12 mouse cellular contexts compared by ENCODE assay signal in the genomic region with DNA sequence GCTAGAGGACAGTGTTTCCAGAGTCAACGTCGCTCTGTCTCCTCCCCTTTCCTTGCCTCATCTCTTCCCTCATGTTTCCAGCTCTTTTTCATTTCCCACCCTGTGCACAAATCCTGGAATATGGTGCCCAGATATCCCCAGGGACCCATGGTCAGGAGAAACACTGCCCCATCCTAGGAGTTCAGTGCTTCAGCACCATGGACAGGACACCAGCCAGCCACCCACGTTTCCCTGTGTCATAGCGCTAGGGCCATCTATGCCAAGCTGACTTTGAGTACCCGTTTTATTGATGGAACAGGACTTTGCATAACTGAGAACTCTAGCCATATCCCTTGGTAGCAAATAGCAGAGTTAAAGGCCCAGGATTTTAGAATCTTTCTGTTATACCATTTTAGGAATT. TPM values are rescaled to one million over a fixed set of nuclear protein-coding genes. Genes with fewer than 3 reads are reported as not detected.
DNase-seq lines count a peak whose midpoint lies in the region; ATAC-seq and TF ChIP-seq lines count a peak whose summit lies in the region.
"Had no signal": no experiment of that assay in that cellular context is flagged by ENCODE, and none has a peak within 500 bp of the region (broad histone marks: within the 10 kb centered on the region; RNA-seq: fewer than 3 reads in every experiment).

No protein-coding gene starts in this region.

- intact Hi-C loops in left cerebral cortex, postnatal 4 days (cut with DNase I) = no loop called here

- no peaks in the 10 kb centered on the region for H3K4me1 ChIP-seq in kidney, adult 2 months (ENCODE audit: control insufficient read depth, insufficient read depth, low read length)
- H3K4me1 ChIP-seq: embryonic facial prominence, embryonic 15.5 days had no signal

- H3K36me3 ChIP-seq in kidney, adult 2 months (ENCODE audit: control insufficient read depth, insufficient read depth, low read length) = no peaks in the 10 kb centered on the region
- H3K36me3 ChIP-seq: embryonic facial prominence, embryonic 15.5 days had no signal

- WGBS in kidney, adult 2 months = 28% methylated on average over 5 of the region's 5 CpGs

- H3K4me3 ChIP-seq in kidney, adult 2 months (ENCODE audit: insufficient read depth, low read depth, low read length) = no peak overlapping the region
- H3K4me3 ChIP-seq: embryonic facial prominence, embryonic 15.5 days had no signal

- no peak for ATAC-seq in erythroid progenitor cell, adult 5-6 weeks (replicated peaks; ENCODE audit: low FRiP score, poor library complexity, severe bottlenecking)

- peak; percentile 3 for DNase-seq in kidney, adult 2 months
- no peak for DNase-seq in kidney, adult 18-20 months
- DNase-seq in Muller cell, postnatal 12 days (ENCODE audit: inconsistent ontology term) = peak; percentile 23
- DNase-seq in adrenal gland, postnatal 14 days = peak; percentile 65
- peak; percentile 75 to 78 for DNase-seq in kidney, postnatal 4 days
- no peak for DNase-seq in left cerebral cortex, postnatal 4 days
- no peak for DNase-seq in heart, adult 8-10 months (ENCODE audit: low spot score)

- no peak for TF ChIP-seq POLR2A in kidney, adult 2 months (IDR thresholded peaks at IDR 0.05; ENCODE audit: low read depth, low read length)

- TF ChIP-seq CTCF in kidney, adult 2 months (conservative IDR thresholded peaks at IDR 0.05; ENCODE audit: insufficient read depth, insufficient read length, low read depth, low read length) = no peak

- no peaks in the 10 kb centered on the region for H3K27me3 ChIP-seq in kidney, adult 2 months (replicated peaks; ENCODE audit: control insufficient read depth, insufficient read depth, low read length)
- H3K27me3 ChIP-seq: embryonic facial prominence, embryonic 15.5 days had no signal

- H3K27ac ChIP-seq in kidney, adult 2 months (ENCODE audit: insufficient read depth, low read depth, low read length) = no peak overlapping the region
- H3K27ac ChIP-seq: embryonic facial prominence, embryonic 15.5 days had no signal

RNA-seq across cellular contexts. Expression of a gene that starts 55.0 kb away (rescaled TPM):
- polyA plus RNA-seq in kidney, adult 2 months (2012; rRNA removed) = 0.03 TPM in 1 of 2 replicates, not detected in the other
- 0.59 and 1.6 TPM in 2 replicates for total RNA-seq in adrenal gland, postnatal 14 days (2021)
- 10 to 100 TPM; 76.9 to 83.5 TPM for total RNA-seq in left cerebral cortex, postnatal 4 days (2021)
- total RNA-seq in erythroid progenitor cell, adult 5-6 weeks (2015; ENCODE audit: low replicate concordance) = not detected in 2 replicates
- not detected in 2 replicates for total RNA-seq in erythroid progenitor cell, adult 5-6 weeks (2017; ENCODE audit: low replicate concordance)
- total RNA-seq in heart, adult 8-10 months (2022) = under 1 TPM in 1 of 4 experiments, not detected in 3; 0.08 TPM
- total RNA-seq: granulocyte monocyte progenitor cell, adult 5-6 weeks; liver, adult 2 months had no signal
- polyA plus RNA-seq: liver, adult 2 months; urinary bladder, adult 2 months had no signal

Comparison
In these comparisons a context has a peak if more than half of its experiments do, and no peak if none do; other contexts are left out.
1. DNase-seq: peak in kidney, adult 2 months (single experiment), Muller cell, postnatal 12 days (single experiment), adrenal gland, postnatal 14 days (single experiment) and kidney, postnatal 4 days (2 of 2); none in kidney, adult 18-20 months (single experiment), left cerebral cortex, postnatal 4 days (single experiment) and heart, adult 8-10 months (single experiment).
2. RNA of a gene that starts 55.0 kb away (total RNA-seq): 76.9 to 83.5 TPM in left cerebral cortex, postnatal 4 days; 0.59 to 1.6 TPM in adrenal gland, postnatal 14 days, 0.08 TPM in heart, adult 8-10 months and not detected in erythroid progenitor cell, adult 5-6 weeks; every median in the first group is over 10 times any median in the second.